Mouse (Mus musculus): Measurements from ENCODE around the gene Aipl1. TPM values are rescaled to one million over a fixed set of nuclear protein-coding genes. Genes with fewer than 3 reads are reported as not detected.

Gene Aipl1
- polyA plus RNA-seq, 1 experiment from 2014 or later: 0.20 TPM

DNA sequence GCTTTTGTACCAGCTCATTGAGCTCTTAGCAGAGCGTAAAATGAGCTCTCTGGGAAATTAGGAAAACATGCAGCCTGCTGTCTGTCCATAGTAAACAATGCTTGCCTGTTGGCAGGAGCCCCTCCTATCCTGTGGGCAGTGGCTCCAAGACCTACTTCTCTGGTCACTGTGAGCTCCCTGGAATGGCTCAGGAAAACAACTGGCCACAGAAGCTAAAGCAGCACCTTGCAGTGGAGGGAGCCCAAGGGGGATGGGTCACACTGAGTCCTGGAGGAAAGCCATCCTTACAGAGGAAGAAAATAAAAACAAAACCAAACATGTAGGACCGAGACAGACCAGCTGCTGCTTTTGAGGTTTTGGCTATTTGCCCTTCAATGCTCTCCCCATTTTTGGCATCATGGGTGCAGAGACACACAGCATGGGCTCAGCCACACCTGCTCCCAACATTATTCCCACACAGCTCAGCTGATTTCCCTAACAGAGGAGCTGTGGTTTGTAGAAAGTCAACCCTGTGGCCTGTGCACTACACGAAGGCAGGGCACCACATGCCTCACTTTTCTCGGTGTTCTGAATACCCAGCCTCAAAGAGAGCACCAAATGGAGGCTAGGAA lies 52.1 kb downstream of the Aipl1 start:
- Histone ChIP-seq H3K27ac (ENCODE audit: low read depth, low read length) (peak overlapping the region; percentile 48; the same call in 1 of the 2 replicates), H3K27me3 (ENCODE audit: control insufficient read depth, insufficient read depth, low read length) (no peaks in the 10 kb centered on the region), H3K4me1 (ENCODE audit: control insufficient read depth, insufficient read depth, low read length) (peaks cover 24% of the 10 kb centered on the region), H3K9ac (replicated peaks; ENCODE audit: low read depth, low read length) (no peak overlapping the region), H3K4me3 (ENCODE audit: low read depth, low read length) (no peak overlapping the region), H3K4me2 (ENCODE audit: low read depth, low read length) (no peak overlapping the region), H3K36me3 (ENCODE audit: control insufficient read depth, insufficient read depth, low read length) (no peaks in the 10 kb centered on the region), H3K9me3 (ENCODE audit: control insufficient read depth, low read length) (no peaks in the 10 kb centered on the region)
- ATAC-seq (ENCODE audit: low read depth): peak; percentile 65; the same call in 1 of the 2 replicates
- WGBS: 36% methylated on average over 4 of the region's 4 CpGs

DNA sequence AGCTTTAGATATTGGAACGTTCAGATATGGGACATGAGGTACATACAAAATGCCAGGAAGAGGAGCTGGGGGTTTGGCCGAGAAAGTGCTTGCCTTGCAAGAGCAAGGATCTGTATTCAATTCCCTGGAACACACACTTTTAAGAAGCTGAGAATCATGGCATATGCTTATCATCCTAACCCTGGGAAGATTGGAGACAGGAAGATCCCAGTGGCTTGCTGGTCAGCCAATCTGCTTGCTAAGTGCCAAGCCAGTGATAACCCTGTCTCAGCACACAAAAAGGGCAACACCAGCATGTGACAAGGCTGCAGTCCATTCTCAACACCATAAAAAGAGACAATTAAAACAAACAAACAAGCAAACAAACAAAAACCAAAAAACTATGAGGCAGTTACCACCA lies 53.2 kb downstream of the Aipl1 start:
- H3K27me3 ChIP-seq (ENCODE audit: control insufficient read depth, insufficient read depth, low read length): no peaks in the 10 kb centered on the region
- WGBS: 90% methylated on average over 2 of the region's 2 CpGs
- H3K36me3 ChIP-seq (ENCODE audit: control insufficient read depth, insufficient read depth, low read length): no peaks in the 10 kb centered on the region

More for the DNA sequence above, 53.2 kb downstream of the Aipl1 start:
- H3K4me2 ChIP-seq (ENCODE audit: low read depth, low read length): no peak overlapping the region
- no peak for ATAC-seq (ENCODE audit: low read depth)
- no peaks in the 10 kb centered on the region for H3K9me3 ChIP-seq (ENCODE audit: control insufficient read depth, low read length)
- H3K4me1 ChIP-seq (ENCODE audit: control insufficient read depth, insufficient read depth, low read length): peaks cover 24% of the 10 kb centered on the region
- H3K9ac ChIP-seq (replicated peaks; ENCODE audit: low read depth, low read length): no peak overlapping the region
- no peak overlapping the region for H3K27ac ChIP-seq (ENCODE audit: low read depth, low read length)
- no peak overlapping the region for H3K4me3 ChIP-seq (ENCODE audit: low read depth, low read length)

Other genes starting within 250 kb of the Aipl1 start
- 10.9 and 16.3 TPM in 2 replicates for gene Pimreg, start 4.5 kb upstream of the Aipl1 start, polyA plus RNA-seq (2014; fragmentation: Nextera tagmentation; extraction: Ambion mirVana)
- 4.4 and 6.4 TPM in 2 replicates for gene Pitpnm3, start 98.3 kb upstream of the Aipl1 start, polyA plus RNA-seq (2014; fragmentation: Nextera tagmentation; extraction: Ambion mirVana)
- gene Gm43951, start 169.3 kb upstream of the Aipl1 start, polyA plus RNA-seq (2014; fragmentation: Nextera tagmentation; extraction: Ambion mirVana): 0.12 and 0.36 TPM in 2 replicates
- gene 4933427D14Rik, start 169.9 kb upstream of the Aipl1 start, polyA plus RNA-seq (2014; fragmentation: Nextera tagmentation; extraction: Ambion mirVana): 15.9 and 20.1 TPM in 2 replicates
- 147 and 158 TPM in 2 replicates for gene Txndc17, start 170.0 kb upstream of the Aipl1 start, polyA plus RNA-seq (2014; fragmentation: Nextera tagmentation; extraction: Ambion mirVana)
- gene Med31, start 178.1 kb upstream of the Aipl1 start, polyA plus RNA-seq (2014; fragmentation: Nextera tagmentation; extraction: Ambion mirVana): 54.9 and 55.6 TPM in 2 replicates
- gene Slc13a5, start 229.7 kb upstream of the Aipl1 start, polyA plus RNA-seq (2014; fragmentation: Nextera tagmentation; extraction: Ambion mirVana): 0.76 and 1.8 TPM in 2 replicates